Mouse (Mus musculus) A20 (cell line): ENCODE measurements around the gene Rab5c.
A peak's percentile ranks its signal among the peaks of the same experiment; 100 is the strongest.

Experiments
- DNase-seq: peaks from one replicate; pipeline ENCODE4 v3.0.0-alpha.2; 2011; ENCODE audit warnings: low read depth, low spot score

Rab5c gene

DNA sequence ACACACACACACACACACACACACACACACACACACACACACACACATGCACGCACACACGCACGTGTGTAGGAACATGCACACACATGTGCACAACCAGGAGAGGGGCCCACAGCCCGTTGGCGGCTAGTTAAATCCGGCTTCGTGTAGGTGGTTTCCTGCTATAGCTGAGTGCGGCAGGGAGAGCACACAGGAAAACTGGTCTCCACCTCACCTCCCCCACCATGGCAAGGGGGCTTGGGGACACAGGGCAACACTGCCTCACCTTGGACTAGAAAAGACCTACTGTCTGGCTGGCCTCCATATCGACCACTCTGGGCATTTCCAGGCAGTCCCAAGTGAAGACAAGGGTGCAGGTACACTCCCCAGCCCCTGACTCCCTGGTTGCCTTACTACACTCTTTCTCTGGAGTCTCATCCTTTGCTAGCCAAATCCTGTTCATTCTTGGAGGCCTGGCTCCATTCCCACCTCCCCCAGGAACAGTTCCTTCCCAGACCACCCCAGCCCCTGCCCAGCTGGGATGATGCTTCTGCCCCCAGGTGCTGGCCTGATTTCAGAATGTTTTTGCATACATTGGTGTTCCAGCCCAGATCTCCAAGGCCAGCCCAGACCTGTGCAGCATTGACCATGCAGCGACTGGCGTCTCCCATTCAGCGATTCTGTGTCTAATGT lies 16.1 kb upstream of the Rab5c start:
- no peak for DNase-seq

DNA sequence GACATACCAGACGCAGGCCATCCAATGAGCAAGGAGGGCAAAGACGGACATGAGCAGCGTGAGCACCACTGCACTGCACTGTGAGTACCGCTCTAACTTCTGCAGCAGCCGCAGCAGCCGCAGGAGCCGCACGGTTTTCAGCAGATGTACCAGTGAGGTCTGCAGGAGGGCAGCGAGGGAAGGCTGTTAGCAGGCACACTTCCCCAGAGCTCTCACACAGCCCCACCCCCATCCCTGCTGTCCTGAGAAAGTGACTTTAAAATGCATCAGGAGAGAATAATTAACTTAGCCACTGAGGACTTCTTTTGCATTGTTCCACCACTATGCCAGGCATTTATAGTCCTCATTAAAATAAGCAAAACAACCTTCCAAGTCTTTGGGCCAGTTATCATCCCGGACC lies 14.3 kb upstream of the Rab5c start:
- no peak for DNase-seq

DNA sequence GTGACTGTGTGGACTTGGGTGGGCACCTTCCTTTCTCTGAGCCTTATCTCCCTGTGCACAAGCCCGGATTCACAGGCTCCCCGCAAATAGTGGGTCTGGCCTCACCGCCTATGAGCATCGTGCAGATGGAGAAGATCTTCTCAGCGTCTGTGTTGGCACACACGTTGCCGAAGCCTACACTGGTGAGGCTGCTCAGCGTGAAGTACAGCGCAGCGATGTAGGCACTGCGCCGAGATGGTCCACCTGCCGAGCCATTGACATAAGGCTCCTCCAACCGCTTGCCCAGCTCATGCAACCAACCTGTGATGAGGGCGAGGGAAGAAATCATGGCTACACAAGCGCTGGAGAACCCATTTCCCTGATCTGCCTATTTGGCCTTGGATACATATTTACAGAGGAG lies 12.1 kb upstream of the Rab5c start:
- DNase-seq = no peak

DNA sequence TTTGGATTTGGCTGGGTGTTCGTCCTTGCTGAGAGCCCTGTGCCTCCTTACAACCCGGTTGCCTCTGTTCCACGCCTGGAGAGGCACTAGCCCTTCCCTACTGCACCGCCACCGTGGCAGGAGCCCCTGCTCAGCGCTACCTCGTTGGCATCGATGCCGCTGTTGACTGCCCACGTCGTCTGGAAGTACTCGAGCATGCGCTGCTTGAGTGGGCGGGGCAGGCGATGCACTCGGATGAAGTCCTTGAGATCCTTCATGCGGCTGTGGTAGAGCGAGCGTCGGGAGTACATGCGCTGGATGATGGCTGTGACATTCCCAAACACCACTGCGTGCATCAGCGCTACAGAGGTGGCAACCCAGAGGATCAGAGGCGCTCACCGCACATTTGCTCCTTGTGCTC lies 11.5 kb upstream of the Rab5c start:
- no peak for DNase-seq

DNA sequence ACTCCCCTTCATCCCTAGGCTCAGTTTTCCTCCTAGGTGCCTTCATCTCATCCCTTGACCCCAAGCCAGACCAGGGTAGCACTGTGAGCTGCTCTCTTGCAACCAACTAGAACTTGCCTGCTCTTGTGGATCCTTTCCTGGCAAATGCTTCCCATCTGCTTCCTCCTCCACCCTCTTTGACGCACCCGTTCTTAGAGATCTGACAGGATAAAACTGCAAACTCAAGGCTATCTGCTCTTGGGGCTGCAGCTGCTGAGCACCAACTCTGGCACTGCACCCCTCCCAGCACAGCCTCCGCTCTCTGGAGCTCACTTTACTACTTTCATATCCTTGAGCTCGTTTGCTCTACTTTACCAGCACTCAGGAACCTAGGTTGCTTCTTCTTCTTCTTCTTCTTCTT lies 10.6 kb upstream of the Rab5c start:
- DNase-seq = no peak

DNA sequence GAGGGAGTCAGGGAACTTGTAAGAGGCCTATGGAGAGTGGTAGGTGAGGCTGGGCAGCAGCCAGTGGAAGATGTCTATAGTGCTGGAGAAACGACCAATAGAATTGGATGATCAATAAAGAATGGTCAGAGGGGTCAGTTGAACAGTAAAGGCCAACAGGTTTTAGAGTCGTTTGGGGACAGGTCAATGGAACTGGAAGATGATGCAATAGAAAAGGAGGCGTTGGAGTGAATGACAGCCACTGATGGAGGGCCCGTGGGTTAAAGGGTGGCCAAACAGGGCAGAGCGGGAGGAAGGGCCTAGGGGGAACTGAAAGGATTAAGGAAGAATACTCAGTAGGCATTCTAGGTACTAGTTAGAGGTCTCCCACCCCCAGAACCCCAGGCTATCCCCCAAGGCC lies 9.1 kb upstream of the Rab5c start:
- no peak for DNase-seq

DNA sequence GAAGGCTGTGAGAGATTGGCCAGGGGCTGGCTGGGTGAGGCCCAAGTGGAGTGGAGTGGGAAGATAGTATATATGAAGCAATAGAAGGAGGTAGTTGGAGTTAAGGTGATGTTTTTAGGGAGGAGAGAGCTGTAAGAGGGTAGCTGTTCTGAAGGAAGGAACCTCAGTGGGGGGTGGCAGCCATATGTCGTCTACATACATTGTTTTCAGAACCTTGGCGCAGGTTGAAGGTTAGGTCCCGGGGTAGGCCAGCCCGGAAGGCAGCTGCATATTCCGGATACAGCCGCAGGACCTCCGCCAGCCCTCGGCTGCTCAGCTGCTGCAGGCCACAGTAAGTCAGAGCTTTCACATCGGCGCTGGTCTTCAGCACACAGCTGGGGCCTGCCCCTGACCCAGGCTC lies 8.5 kb upstream of the Rab5c start:
- no peak for DNase-seq

DNA sequence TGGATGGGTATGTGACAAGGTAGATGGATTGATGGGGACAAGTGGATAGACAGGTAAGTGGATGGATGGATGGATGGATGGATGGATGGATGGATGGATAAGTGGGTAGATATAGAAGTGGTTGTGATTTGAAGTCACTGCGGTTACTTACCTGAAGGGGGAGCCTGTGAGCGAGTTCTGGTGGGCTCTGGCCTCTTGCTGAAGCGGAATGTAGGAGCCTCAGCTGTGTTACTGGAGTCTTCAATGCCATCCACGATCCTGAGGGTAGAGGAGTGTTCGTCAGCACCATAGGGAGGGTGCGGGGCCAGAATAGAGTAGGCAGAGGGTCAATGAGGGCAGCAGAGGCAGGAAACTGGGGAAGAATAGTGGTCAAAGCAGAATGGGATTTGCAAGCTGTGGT lies 7.1 kb upstream of the Rab5c start:
- peak; percentile 65 for DNase-seq

DNA sequence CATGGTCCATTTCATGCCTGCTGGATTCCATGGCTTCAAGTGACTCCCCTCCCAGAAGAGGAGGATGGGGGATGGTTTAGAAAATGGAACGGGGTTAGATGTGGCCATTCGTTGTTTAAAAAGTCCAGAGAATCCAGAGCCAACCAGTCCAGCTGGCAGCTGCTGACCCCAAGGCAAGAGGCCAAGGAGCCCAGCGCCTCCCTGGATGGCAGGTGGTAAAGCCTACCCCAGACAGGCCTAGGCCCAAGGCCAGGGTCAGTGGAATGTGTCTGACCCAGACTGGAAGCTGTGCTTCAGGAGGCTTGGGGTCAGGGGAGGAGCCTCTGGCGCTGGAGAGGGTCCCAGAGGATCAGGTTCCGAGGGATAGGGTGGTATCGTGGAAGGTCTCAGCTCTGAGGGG lies 3.3 kb upstream of the Rab5c start:
- DNase-seq = no peak

DNA sequence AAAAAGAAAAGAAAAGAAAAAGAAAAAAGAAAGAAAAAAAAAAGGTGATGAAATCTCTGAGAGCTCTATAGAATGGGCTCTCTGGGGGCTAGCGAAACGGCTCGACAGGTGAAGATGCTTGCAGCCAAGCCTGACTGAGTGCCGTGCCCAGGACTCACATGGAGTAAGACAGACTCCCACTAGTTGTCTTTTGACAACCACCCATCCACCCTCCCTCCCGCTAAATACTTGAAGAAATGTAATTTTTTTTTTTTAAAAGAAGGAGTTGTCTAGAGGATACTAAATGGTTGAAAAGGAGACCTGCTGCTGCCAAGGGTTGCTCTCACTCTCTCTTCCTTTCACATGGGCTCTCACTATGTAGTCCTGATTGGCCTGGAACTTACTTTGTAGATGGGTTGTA lies 734 bp upstream of the Rab5c start:
- no peak for DNase-seq

DNA sequence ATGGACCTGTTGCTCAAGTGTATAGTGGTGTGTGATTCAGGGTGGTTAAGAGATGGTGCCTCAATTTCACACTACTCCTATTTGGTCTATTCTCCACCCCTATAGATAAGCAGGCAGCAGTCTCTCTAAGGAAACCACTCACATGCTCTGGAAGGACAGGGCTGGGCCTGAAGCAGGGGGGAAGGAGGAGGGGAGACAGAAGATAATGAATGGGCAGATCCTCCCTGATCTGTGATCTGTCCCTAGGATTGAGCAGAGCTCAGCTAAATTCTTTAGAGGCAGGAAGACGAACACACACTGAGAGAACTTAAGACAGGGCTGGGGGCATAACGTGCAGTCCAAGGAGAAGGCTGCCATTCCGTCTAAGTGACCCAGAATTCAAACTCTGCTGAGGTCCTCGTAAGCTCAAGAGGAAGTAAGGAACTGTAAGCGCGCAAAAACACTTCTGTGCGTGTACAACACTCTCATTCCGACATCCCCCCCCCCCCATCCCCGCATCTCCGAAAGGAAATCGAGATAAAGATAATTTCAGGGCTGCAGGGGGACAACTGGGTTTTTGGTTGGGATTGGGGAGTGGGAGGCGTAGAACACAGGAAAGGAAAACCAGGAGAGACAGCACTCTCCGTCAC lies 796 bp downstream of the Rab5c start:
- peak; percentile 58 for DNase-seq

DNA sequence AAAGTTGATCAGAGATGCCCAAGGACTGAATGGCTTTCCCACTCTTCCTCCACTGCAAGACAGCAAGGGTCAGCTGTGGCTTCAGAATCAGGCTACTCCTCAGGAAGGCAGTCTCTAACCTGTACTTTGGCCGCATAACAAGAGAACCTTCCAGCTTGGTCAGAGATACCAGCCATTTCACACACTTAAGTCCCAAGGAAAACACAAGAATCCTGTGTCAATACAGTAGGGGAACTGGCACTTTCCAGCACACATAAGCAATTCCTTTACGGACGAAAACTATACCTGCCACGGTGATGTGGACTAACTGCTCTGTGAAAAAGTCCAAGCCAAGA lies 1.3 kb downstream of the Rab5c start:
- DNase-seq = peak; percentile 40

DNA sequence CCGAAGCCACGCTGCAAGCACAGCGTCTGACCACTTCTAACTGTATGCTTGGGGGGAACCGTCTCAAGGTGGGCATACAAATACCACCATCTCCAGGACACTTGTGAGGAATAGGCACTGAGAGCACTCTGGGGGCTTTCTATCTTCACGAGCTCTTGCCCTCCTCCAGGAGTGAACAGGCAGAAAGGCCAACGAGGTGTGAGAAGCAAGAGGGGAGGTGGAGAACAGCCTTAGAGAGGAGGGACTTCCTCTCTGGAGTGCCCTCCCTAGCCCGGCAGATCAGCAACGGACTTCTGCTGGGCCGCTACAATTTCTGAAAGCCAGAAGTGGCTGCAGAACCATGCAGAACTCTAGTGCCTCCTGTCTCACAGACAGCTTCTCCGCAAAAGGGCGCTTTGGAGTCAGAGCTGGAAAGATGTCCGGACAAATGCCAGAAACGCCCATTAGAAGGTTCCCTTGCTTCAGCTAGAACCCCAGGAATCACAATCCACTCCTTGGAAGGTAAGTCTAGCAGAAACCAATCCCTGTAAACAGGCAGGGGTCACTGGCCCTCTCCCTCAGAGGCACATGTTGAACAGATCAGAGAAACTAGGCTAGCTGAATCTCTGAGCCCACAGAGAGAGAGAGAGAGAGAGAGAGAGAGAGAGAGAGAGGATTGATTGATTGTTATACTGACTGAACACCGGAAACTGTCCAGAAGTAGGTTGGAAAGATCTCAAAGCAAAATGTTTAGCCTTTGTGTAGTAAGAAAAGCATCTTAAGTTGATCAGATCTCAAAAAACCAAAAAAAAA lies 1.9 kb downstream of the Rab5c start:
- peak; percentile 74 for DNase-seq

DNA sequence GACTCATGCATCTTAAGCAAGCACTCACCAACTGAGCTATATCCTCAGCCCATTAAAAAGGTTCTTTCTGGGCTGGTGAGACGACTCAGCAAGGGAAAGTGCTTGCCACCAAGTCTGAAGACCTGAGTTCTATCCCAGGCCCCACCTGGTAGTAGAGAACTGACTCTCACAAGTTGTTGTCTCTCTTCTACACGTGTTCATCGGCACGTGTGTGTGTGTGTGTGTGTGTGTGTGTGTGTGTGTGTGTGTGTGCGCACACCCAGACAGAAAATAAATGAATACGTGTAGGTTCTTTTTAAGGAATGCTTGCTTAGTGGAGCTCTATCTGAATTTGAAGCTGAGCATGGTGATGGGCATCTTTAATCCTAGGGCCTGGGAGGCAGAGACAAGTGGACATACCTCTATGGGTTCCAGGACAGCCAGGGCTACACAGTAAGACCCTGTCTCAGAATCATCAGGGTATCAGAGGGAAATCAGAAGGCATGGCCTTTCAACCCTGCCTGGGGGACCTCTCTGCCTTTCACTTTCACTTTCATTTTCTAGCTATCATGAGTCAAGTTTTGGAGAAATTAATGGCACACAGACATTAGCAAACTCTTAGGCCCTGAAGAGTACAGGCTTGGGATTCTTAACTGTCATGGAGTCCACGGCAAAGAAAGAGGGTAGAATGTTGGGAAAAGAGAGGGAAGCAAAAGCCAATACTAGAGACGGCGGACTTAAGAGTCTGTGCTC lies 2.7 kb downstream of the Rab5c start:
- DNase-seq = peak; percentile 52

DNA sequence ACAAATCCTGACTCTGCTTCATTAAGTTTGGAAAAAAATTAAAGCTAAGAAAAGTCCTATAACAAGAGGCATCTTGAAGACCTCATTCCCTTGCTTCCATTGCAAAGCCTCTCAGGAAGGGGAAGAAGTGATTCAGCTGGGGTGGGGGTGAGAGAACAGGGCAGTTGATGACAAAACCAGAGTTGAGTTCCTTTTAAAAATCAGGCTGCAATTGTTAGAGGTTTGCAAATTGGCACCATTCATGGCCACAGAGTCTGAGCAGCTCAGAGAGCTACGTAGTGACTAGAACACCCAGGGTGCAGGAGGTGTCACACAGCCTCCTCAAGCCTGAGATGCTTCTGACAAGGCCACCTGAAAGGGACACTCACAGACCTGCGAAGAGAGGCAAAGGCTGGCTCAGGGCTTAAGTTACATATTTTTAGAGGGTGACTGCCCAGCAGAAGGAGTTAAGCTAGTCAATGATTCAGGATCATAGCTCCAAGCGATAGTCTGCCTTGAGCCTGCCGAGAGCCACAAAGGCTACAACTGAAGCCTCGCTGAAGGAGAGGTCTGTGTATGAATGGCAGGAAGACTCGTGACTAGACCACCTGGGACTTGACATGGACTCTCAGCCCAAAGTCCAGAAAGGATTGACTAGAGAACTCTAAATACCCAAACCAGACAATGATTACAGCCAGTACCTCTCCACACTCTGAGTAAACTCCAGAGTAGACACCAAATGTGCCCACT lies 7.4 kb downstream of the Rab5c start:
- no peak for DNase-seq

DNA sequence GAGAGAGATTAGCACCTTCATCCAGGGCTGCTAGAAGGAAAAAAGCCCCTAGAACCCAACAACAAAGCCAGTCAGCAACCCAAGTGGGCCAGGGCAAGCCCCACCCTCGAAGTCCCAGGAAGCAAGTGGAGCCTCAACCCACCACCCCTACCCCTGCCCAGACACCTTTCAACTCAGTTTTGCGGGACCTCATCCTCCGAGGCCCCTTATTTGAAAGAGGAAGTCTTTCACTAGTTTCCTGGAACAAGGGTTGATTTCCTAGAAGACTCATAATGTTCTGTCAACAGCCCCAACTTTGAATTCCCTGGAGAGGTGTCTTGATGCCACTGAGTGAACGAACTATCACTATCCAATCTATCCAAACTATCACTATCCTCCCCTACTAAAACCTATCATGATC lies 8.0 kb downstream of the Rab5c start:
- no peak for DNase-seq

DNA sequence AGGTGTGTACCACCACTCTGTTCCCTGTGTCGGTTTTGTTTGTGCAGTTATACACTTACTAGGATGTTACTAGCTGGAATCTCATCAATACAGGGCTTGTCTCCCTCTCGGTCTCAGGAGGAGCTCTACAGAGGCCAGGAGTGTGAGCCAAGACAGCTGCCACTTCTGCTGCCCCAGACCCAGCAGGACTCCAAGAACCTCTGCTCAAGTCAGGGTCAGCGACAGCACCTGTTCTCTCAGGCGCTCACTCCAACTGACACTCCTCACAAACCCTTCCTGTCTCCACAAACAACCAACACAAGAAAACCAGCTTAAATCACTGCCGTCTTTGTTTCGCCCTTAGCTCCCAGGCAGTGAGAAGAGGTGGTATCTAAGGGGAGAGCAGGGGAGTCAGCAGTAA lies 9.4 kb downstream of the Rab5c start:
- DNase-seq = no peak

DNA sequence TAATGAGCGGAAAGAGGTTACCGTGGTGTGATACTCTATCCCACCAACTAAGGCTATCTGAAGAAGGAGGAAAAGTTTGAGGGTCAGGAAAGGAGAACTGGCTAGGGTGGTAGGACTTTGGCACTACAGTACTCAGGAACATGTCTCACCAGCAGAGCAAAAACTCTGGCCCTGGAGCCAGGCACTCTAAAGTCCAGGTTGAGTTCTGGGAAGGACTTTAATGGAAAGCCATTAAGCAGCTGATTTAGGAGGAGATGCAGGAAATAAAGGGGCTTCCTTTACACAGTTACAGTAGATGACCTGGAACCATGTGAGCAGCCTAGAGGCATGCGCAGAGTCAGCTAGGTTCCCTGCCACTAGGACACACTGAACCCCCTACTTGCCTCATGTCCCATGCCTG lies 10.8 kb downstream of the Rab5c start:
- no peak for DNase-seq

DNA sequence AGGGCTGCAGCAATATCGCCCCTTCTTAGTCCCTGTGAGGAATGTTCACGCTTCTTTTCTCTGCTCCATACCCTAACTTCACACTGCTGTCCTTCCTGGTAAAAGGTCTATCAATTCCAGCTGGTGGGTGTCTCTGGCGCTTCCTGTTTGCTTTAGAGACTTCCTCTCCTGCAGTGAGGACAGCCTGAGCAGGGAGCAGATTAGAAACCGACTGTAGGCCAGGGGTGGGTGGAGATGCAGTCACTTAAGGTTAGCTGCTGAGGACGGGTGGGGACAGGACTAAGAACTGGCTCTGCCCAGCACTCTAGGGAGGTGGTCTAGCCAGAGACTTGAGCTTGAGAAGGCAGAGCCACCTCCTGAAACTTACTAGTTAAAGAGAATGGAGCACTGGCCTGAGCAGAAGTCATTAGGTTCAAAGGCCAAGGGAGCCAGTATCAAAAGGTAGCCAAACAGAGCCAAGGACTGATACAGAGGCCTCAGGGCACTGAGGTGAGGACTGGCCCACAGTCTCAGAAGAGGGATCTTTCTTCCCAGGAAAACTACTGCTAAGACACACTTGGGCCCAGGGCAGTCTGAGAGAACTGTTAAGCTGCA lies 13.0 kb downstream of the Rab5c start:
- DNase-seq = peak; percentile 24

DNA sequence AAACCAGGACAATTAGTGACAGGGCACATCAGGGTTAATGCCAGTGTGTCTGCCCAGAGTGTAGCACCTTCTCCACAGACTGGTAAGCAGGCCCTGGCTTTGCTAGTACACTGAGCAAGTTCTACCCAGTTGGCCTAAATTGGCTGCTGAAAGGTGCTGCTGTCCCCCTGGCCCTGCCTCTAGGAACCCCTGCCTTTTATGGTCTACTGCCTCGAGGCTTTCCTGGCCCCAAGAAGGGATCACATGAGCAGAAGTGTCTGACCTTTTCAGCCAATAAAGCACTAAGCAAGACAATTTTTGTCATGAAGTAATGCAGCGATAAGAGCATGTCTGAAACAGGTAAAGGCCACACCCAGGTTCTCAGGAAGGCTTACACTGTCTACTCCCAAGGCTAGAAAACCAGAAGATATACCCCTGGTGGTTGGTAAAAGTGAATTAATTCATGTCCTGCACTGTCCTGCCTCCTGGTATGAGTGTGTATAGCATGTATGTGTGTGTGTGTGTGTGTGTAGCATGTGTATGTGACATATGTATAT lies 15.5 kb downstream of the Rab5c start:
- peak; percentile 57 for DNase-seq
